Mouse (Mus musculus): ENCODE measurements around the gene Spata13. TPM values are rescaled to one million over a fixed set of nuclear protein-coding genes. Genes with fewer than 3 reads are reported as not detected.
A peak's percentile ranks its signal among the peaks of the same experiment; 100 is the strongest.

Spata13 gene
- polyA plus RNA-seq, 1 experiment from 2014 or later = 22.4 TPM

GRCm38 (mm10) chr14:60732787-60733186, 99.0 kb downstream of the Spata13 start:
- H3K9ac ChIP-seq = no peak overlapping the region
- peaks cover 32% of the 10 kb centered on the region for H3K4me1 ChIP-seq (replicated peaks)
- H3K4me2 ChIP-seq (replicated peaks) = peak overlapping the region; percentile 56
- 15% methylated on average over 16 of the region's 16 CpGs for WGBS
- H3K27ac ChIP-seq = peak overlapping the region; percentile 66
- H3K9me3 ChIP-seq = no peaks in the 10 kb centered on the region
- H3K27me3 ChIP-seq (replicated peaks) = no peaks in the 10 kb centered on the region
- H3K36me3 ChIP-seq = no peaks in the 10 kb centered on the region
- H3K4me3 ChIP-seq (replicated peaks) = peak overlapping the region; percentile 19
- ATAC-seq = no peak

- no peak for ATAC-seq
- Histone ChIP-seq H3K4me1 (replicated peaks) (peaks cover 38% of the 10 kb centered on the region), H3K27me3 (replicated peaks) (no peaks in the 10 kb centered on the region), H3K36me3 (no peaks in the 10 kb centered on the region), H3K4me2 (replicated peaks) (peak overlapping the region; percentile 56), H3K27ac (peak overlapping the region; percentile 48; the same call in 1 of the 2 replicates), H3K4me3 (replicated peaks) (no peak overlapping the region), H3K9me3 (no peaks in the 10 kb centered on the region), H3K9ac (no peak overlapping the region)
- WGBS = 49% methylated on average over 4 of the region's 4 CpGs
These were observed 99.9 kb downstream of the Spata13 start for GRCm38 (mm10) chr14:60733706-60734105.

- no peaks in the 10 kb centered on the region for H3K9me3 ChIP-seq
- H3K36me3 ChIP-seq = no peaks in the 10 kb centered on the region
- H3K9ac ChIP-seq = no peak overlapping the region
- H3K27ac ChIP-seq = peak overlapping the region; percentile 2; the same call in 1 of the 2 replicates
- 64% methylated on average over 5 of the region's 5 CpGs for WGBS
- no peak for ATAC-seq
- no peak overlapping the region for H3K4me3 ChIP-seq (replicated peaks)
- H3K27me3 ChIP-seq (replicated peaks) = no peaks in the 10 kb centered on the region
- peaks cover 43% of the 10 kb centered on the region for H3K4me1 ChIP-seq (replicated peaks)
- 0 out of 2 replicates have a peak overlapping the region, but pooled peaks have one; percentile 3 for H3K4me2 ChIP-seq (replicated peaks)
These were observed 101.4 kb downstream of the Spata13 start for GRCm38 (mm10) chr14:60735206-60735605.

- peaks cover 45% of the 10 kb centered on the region for H3K4me1 ChIP-seq (replicated peaks)
These were observed 102.2 kb downstream of the Spata13 start for GRCm38 (mm10) chr14:60735848-60736547.

GRCm38 (mm10) chr14:60736591-60737192, 102.9 kb downstream of the Spata13 start:
- Histone ChIP-seq H3K4me3 (replicated peaks) (no peak overlapping the region), H3K4me1 (replicated peaks) (peaks cover 50% of the 10 kb centered on the region), H3K9me3 (no peaks in the 10 kb centered on the region), H3K27me3 (replicated peaks) (no peaks in the 10 kb centered on the region), H3K27ac (peak overlapping the region; percentile 72), H3K4me2 (replicated peaks) (peak overlapping the region; percentile 6), H3K9ac (no peak overlapping the region), H3K36me3 (no peaks in the 10 kb centered on the region)
- WGBS = 17% methylated on average over 4 of the region's 4 CpGs
- peak; percentile 24; the same call in 1 of the 2 replicates for ATAC-seq

More at GRCm38 (mm10) chr14:60735848-60736547, 102.2 kb downstream of the Spata13 start:
- WGBS = 56% methylated on average over 13 of the region's 13 CpGs
- no peak overlapping the region for H3K9ac ChIP-seq
- ATAC-seq = no peak
- H3K4me3 ChIP-seq (replicated peaks) = no peak overlapping the region
- peak overlapping the region; percentile 6; the same call in 1 of the 2 replicates for H3K4me2 ChIP-seq (replicated peaks)
- H3K9me3 ChIP-seq = no peaks in the 10 kb centered on the region
- H3K27ac ChIP-seq = peak overlapping the region; percentile 72
- no peaks in the 10 kb centered on the region for H3K27me3 ChIP-seq (replicated peaks)
- no peaks in the 10 kb centered on the region for H3K36me3 ChIP-seq

GRCm38 (mm10) chr14:60737202-60737611, 103.4 kb downstream of the Spata13 start:
- ATAC-seq = no peak
- Histone ChIP-seq H3K27ac (peak overlapping the region; percentile 68), H3K9ac (no peak overlapping the region), H3K36me3 (no peaks in the 10 kb centered on the region), H3K9me3 (no peaks in the 10 kb centered on the region), H3K27me3 (replicated peaks) (no peaks in the 10 kb centered on the region), H3K4me1 (replicated peaks) (peaks cover 52% of the 10 kb centered on the region), H3K4me3 (replicated peaks) (no peak overlapping the region), H3K4me2 (replicated peaks) (peak overlapping the region; percentile 6; the same call in 1 of the 2 replicates)
- WGBS = 35% methylated on average over 7 of the region's 7 CpGs

GRCm38 (mm10) chr14:60738434-60738938, 104.7 kb downstream of the Spata13 start:
- Histone ChIP-seq H3K27ac (peak overlapping the region; percentile 38), H3K36me3 (no peaks in the 10 kb centered on the region), H3K4me3 (replicated peaks) (no peak overlapping the region), H3K9ac (no peak overlapping the region), H3K4me2 (replicated peaks) (no peak overlapping the region), H3K9me3 (no peaks in the 10 kb centered on the region), H3K4me1 (replicated peaks) (peaks cover 44% of the 10 kb centered on the region), H3K27me3 (replicated peaks) (no peaks in the 10 kb centered on the region)
- no peak for ATAC-seq
- WGBS = 63% methylated on average over 10 of the region's 10 CpGs

GRCm38 (mm10) chr14:60739155-60739554, 105.4 kb downstream of the Spata13 start:
- Histone ChIP-seq H3K27me3 (replicated peaks) (no peaks in the 10 kb centered on the region), H3K36me3 (no peaks in the 10 kb centered on the region), H3K4me3 (replicated peaks) (no peak overlapping the region), H3K4me1 (replicated peaks) (peaks cover 47% of the 10 kb centered on the region), H3K27ac (0 out of 2 replicates have a peak overlapping the region, but pooled peaks have one; percentile 4), H3K9me3 (no peaks in the 10 kb centered on the region), H3K4me2 (replicated peaks) (no peak overlapping the region), H3K9ac (no peak overlapping the region)
- WGBS = no CpG with 5 or more reads among the region's 9 CpGs
- ATAC-seq = no peak

- ATAC-seq = no peak
- Histone ChIP-seq H3K27ac (peak overlapping the region; percentile 60; the same call in 1 of the 2 replicates), H3K36me3 (no peaks in the 10 kb centered on the region), H3K27me3 (replicated peaks) (no peaks in the 10 kb centered on the region), H3K4me2 (replicated peaks) (no peak overlapping the region), H3K4me1 (replicated peaks) (peaks cover 47% of the 10 kb centered on the region), H3K4me3 (replicated peaks) (no peak overlapping the region), H3K9me3 (no peaks in the 10 kb centered on the region), H3K9ac (no peak overlapping the region)
- WGBS = 71% methylated on average over 12 of the region's 12 CpGs
These were observed 105.8 kb downstream of the Spata13 start for GRCm38 (mm10) chr14:60739616-60740015.

- Histone ChIP-seq H3K4me2 (replicated peaks) (no peak overlapping the region), H3K4me1 (replicated peaks) (peaks cover 42% of the 10 kb centered on the region), H3K4me3 (replicated peaks) (no peak overlapping the region), H3K9ac (no peak overlapping the region), H3K27ac (0 out of 2 replicates have a peak overlapping the region, but pooled peaks have one; percentile 60), H3K9me3 (no peaks in the 10 kb centered on the region), H3K27me3 (replicated peaks) (no peaks in the 10 kb centered on the region), H3K36me3 (no peaks in the 10 kb centered on the region)
- WGBS = 76% methylated on average over 5 of the region's 5 CpGs
- ATAC-seq = no peak
These were observed 106.7 kb downstream of the Spata13 start for GRCm38 (mm10) chr14:60740507-60740906.

- peaks cover 42% of the 10 kb centered on the region for H3K4me1 ChIP-seq (replicated peaks)
- ATAC-seq = no peak
- no peaks in the 10 kb centered on the region for H3K9me3 ChIP-seq
- H3K36me3 ChIP-seq = no peaks in the 10 kb centered on the region
- H3K27me3 ChIP-seq (replicated peaks) = no peaks in the 10 kb centered on the region
- H3K9ac ChIP-seq = no peak overlapping the region
- WGBS = 59% methylated on average over 8 of the region's 8 CpGs
- no peak overlapping the region for H3K27ac ChIP-seq
- no peak overlapping the region for H3K4me3 ChIP-seq (replicated peaks)
- H3K4me2 ChIP-seq (replicated peaks) = no peak overlapping the region
These were observed 107.2 kb downstream of the Spata13 start for GRCm38 (mm10) chr14:60741033-60741432.

- Histone ChIP-seq H3K4me2 (replicated peaks) (no peak overlapping the region), H3K27me3 (replicated peaks) (no peaks in the 10 kb centered on the region), H3K9me3 (no peaks in the 10 kb centered on the region), H3K4me3 (replicated peaks) (no peak overlapping the region), H3K4me1 (replicated peaks) (peaks cover 37% of the 10 kb centered on the region), H3K36me3 (no peaks in the 10 kb centered on the region), H3K9ac (no peak overlapping the region), H3K27ac (peak overlapping the region; percentile 48)
- 47% methylated on average over 6 of the region's 6 CpGs for whole genome bisulfite sequencing
- ATAC-seq = no peak
These were observed 107.7 kb downstream of the Spata13 start for GRCm38 (mm10) chr14:60741490-60741981.

Data from intestine, embryonic 15.5 days (tissue).